Mouse (Mus musculus): ENCODE measurements around the gene Arhgap45. TPM values are rescaled to one million over a fixed set of nuclear protein-coding genes. Genes with fewer than 3 reads are reported as not detected.

Arhgap45 gene
- polyA plus RNA-seq, 2 experiments, result 3.4 to 12.8 TPM

- no peaks in the 10 kb centered on the region for H3K36me3 ChIP-seq (ENCODE audit: control insufficient read depth, insufficient read depth, low read length)
- H3K9ac ChIP-seq (ENCODE audit: low read depth, low read length, severe bottlenecking), result no peak overlapping the region
- H3K27me3 ChIP-seq (ENCODE audit: control insufficient read depth, insufficient read depth, low read length), result peaks cover 3% of the 10 kb centered on the region
- H3K4me2 ChIP-seq (replicated peaks; ENCODE audit: low read depth, low read length, severe bottlenecking), result no peak overlapping the region
- no peak overlapping the region for H3K27ac ChIP-seq (replicated peaks; ENCODE audit: low read depth, low read length)
- no peak for ATAC-seq (ENCODE audit: low FRiP score, low read depth)
- H3K4me1 ChIP-seq (ENCODE audit: control insufficient read depth, insufficient read depth, low read length), result peaks cover 10% of the 10 kb centered on the region
- WGBS, result 84% methylated on average over 18 of the region's 18 CpGs
- no peak for DNase-seq (ENCODE audit: low spot score)
- no peak for TF ChIP-seq POLR2A (IDR thresholded peaks at IDR 0.05; ENCODE audit: borderline replicate concordance, extremely low read depth, insufficient read depth, insufficient read length)
- no peak overlapping the region for H3K4me3 ChIP-seq (replicated peaks; ENCODE audit: low read length)
- no peaks in the 10 kb centered on the region for H3K9me3 ChIP-seq (ENCODE audit: control insufficient read depth, low read length)
Observed at GRCm38 (mm10) chr10:80020603-80021319, 4.3 kb downstream of the Arhgap45 start.

GRCm38 (mm10) chr10:80021320-80021641 lies 4.8 kb downstream of the Arhgap45 start:
- no peaks in the 10 kb centered on the region for H3K9me3 ChIP-seq (ENCODE audit: control insufficient read depth, low read length)
- H3K4me2 ChIP-seq (replicated peaks; ENCODE audit: low read depth, low read length, severe bottlenecking), result no peak overlapping the region
- no peak overlapping the region for H3K4me3 ChIP-seq (replicated peaks; ENCODE audit: low read length)
- peaks cover 10% of the 10 kb centered on the region for H3K4me1 ChIP-seq (ENCODE audit: control insufficient read depth, insufficient read depth, low read length)
- WGBS, result 84% methylated on average over 13 of the region's 13 CpGs
- ATAC-seq (ENCODE audit: low FRiP score, low read depth) (no peak), DNase-seq (ENCODE audit: low spot score) (no peak)
- no peak for TF ChIP-seq POLR2A (IDR thresholded peaks at IDR 0.05; ENCODE audit: borderline replicate concordance, extremely low read depth, insufficient read depth, insufficient read length)
- H3K27me3 ChIP-seq (ENCODE audit: control insufficient read depth, insufficient read depth, low read length), result no peaks in the 10 kb centered on the region
- H3K9ac ChIP-seq (ENCODE audit: low read depth, low read length, severe bottlenecking), result no peak overlapping the region
- no peak overlapping the region for H3K27ac ChIP-seq (replicated peaks; ENCODE audit: low read depth, low read length)
- no peaks in the 10 kb centered on the region for H3K36me3 ChIP-seq (ENCODE audit: control insufficient read depth, insufficient read depth, low read length)

GRCm38 (mm10) chr10:80022164-80022563 lies 5.7 kb downstream of the Arhgap45 start:
- Histone ChIP-seq H3K36me3 (ENCODE audit: control insufficient read depth, insufficient read depth, low read length) (no peaks in the 10 kb centered on the region), H3K27me3 (ENCODE audit: control insufficient read depth, insufficient read depth, low read length) (no peaks in the 10 kb centered on the region), H3K9me3 (ENCODE audit: control insufficient read depth, low read length) (no peaks in the 10 kb centered on the region), H3K27ac (replicated peaks; ENCODE audit: low read depth, low read length) (no peak overlapping the region), H3K9ac (ENCODE audit: low read depth, low read length, severe bottlenecking) (no peak overlapping the region), H3K4me3 (replicated peaks; ENCODE audit: low read length) (no peak overlapping the region), H3K4me2 (replicated peaks; ENCODE audit: low read depth, low read length, severe bottlenecking) (no peak overlapping the region), H3K4me1 (ENCODE audit: control insufficient read depth, insufficient read depth, low read length) (peaks cover 10% of the 10 kb centered on the region)
- WGBS, result 94% methylated on average over 12 of the region's 12 CpGs
- TF ChIP-seq POLR2A (IDR thresholded peaks at IDR 0.05; ENCODE audit: borderline replicate concordance, extremely low read depth, insufficient read depth, insufficient read length), result no peak
- ATAC-seq (ENCODE audit: low FRiP score, low read depth), result no peak
- no peak for DNase-seq (ENCODE audit: low spot score)

GRCm38 (mm10) chr10:80022806-80023205 lies 6.4 kb downstream of the Arhgap45 start:
- TF ChIP-seq POLR2A (IDR thresholded peaks at IDR 0.05; ENCODE audit: borderline replicate concordance, extremely low read depth, insufficient read depth, insufficient read length), result no peak
- no peak overlapping the region for H3K4me3 ChIP-seq (replicated peaks; ENCODE audit: low read length)
- no peaks in the 10 kb centered on the region for H3K36me3 ChIP-seq (ENCODE audit: control insufficient read depth, insufficient read depth, low read length)
- H3K9me3 ChIP-seq (ENCODE audit: control insufficient read depth, low read length), result no peaks in the 10 kb centered on the region
- DNase-seq (ENCODE audit: low spot score) (no peak), ATAC-seq (ENCODE audit: low FRiP score, low read depth) (no peak)
- H3K4me2 ChIP-seq (replicated peaks; ENCODE audit: low read depth, low read length, severe bottlenecking), result no peak overlapping the region
- peaks cover 10% of the 10 kb centered on the region for H3K4me1 ChIP-seq (ENCODE audit: control insufficient read depth, insufficient read depth, low read length)
- 93% methylated on average over 8 of the region's 8 CpGs for WGBS
- H3K9ac ChIP-seq (ENCODE audit: low read depth, low read length, severe bottlenecking), result no peak overlapping the region
- H3K27me3 ChIP-seq (ENCODE audit: control insufficient read depth, insufficient read depth, low read length), result no peaks in the 10 kb centered on the region
- no peak overlapping the region for H3K27ac ChIP-seq (replicated peaks; ENCODE audit: low read depth, low read length)

GRCm38 (mm10) chr10:80023758-80024157 lies 7.3 kb downstream of the Arhgap45 start:
- no peaks in the 10 kb centered on the region for H3K9me3 ChIP-seq (ENCODE audit: control insufficient read depth, low read length)
- H3K4me2 ChIP-seq (replicated peaks; ENCODE audit: low read depth, low read length, severe bottlenecking), result no peak overlapping the region

More at GRCm38 (mm10) chr10:80023758-80024157, 7.3 kb downstream of the Arhgap45 start:
- H3K9ac ChIP-seq (ENCODE audit: low read depth, low read length, severe bottlenecking), result no peak overlapping the region
- H3K36me3 ChIP-seq (ENCODE audit: control insufficient read depth, insufficient read depth, low read length), result no peaks in the 10 kb centered on the region
- TF ChIP-seq POLR2A (IDR thresholded peaks at IDR 0.05; ENCODE audit: borderline replicate concordance, extremely low read depth, insufficient read depth, insufficient read length), result no peak
- H3K4me3 ChIP-seq (replicated peaks; ENCODE audit: low read length), result no peak overlapping the region
- DNase-seq (ENCODE audit: low spot score) (no peak), ATAC-seq (ENCODE audit: low FRiP score, low read depth) (no peak)
- peaks cover 10% of the 10 kb centered on the region for H3K4me1 ChIP-seq (ENCODE audit: control insufficient read depth, insufficient read depth, low read length)
- H3K27me3 ChIP-seq (ENCODE audit: control insufficient read depth, insufficient read depth, low read length), result no peaks in the 10 kb centered on the region
- WGBS, result 80% methylated on average over 5 of the region's 5 CpGs
- H3K27ac ChIP-seq (replicated peaks; ENCODE audit: low read depth, low read length), result no peak overlapping the region
